Mouse (Mus musculus): ENCODE data around the gene St6galnac1. TPM values are rescaled to one million over a fixed set of nuclear protein-coding genes. Genes with fewer than 3 reads are reported as not detected.
"Not testable (repeated sequence)": the region's sequence is repeated elsewhere in the genome, so short reads cannot be mapped to it uniquely, and the experiment has no call there.

Gene St6galnac1
- not detected in 2 replicates for polyA plus RNA-seq (2015; fragmentation: Nextera tagmentation; extraction: Ambion mirVana)

- Histone ChIP-seq H3K27me3 (ENCODE audit: control insufficient read depth, insufficient read depth, low read depth, low read length) (no peaks in the 10 kb centered on the region), H3K4me3 (ENCODE audit: low read depth, low read length) (no peak within 1 kb of the TSS), H3K36me3 (ENCODE audit: control insufficient read depth, insufficient read depth) (no peaks in the 10 kb centered on the region), H3K27ac (ENCODE audit: low read length) (no peak within 1 kb of the TSS), H3K9me3 (replicated peaks; ENCODE audit: control insufficient read depth, low read length) (no peaks in the 10 kb centered on the region), H3K9ac (ENCODE audit: low read depth, low read length) (no peak within 1 kb of the TSS), H3K4me1 (ENCODE audit: control insufficient read depth, low read depth, low read length) (no peaks in the 10 kb centered on the region), H3K4me2 (ENCODE audit: low read depth, low read length) (no peak within 1 kb of the TSS)
- 60% methylated on average over 7 of the region's 7 CpGs for WGBS (ENCODE audit: insufficient replicate concordance)
- no peak for ATAC-seq (ENCODE audit: low read depth)
Measured at GRCm38 (mm10) chr11:116775407-116775806, at the start of gene St6galnac1. TSS of gene St6galnac1 (minus strand) at chr11:116775507.

- not testable (repeated sequence) for H3K4me3 ChIP-seq (ENCODE audit: low read depth, low read length); ATAC-seq (ENCODE audit: low read depth); H3K4me2 ChIP-seq (ENCODE audit: low read depth, low read length); H3K36me3 ChIP-seq (ENCODE audit: control insufficient read depth, insufficient read depth); H3K27ac ChIP-seq (ENCODE audit: low read length); H3K4me1 ChIP-seq (ENCODE audit: control insufficient read depth, low read depth, low read length); H3K9me3 ChIP-seq (replicated peaks; ENCODE audit: control insufficient read depth, low read length); H3K9ac ChIP-seq (ENCODE audit: low read depth, low read length)
- WGBS (ENCODE audit: insufficient replicate concordance) = 72% methylated on average over 10 of the region's 10 CpGs
- peaks cover 19% of the 10 kb centered on the region for H3K27me3 ChIP-seq (ENCODE audit: control insufficient read depth, insufficient read depth, low read depth, low read length)
Measured at GRCm38 (mm10) chr11:116823885-116824284, 48.6 kb upstream of the St6galnac1 start.

GRCm38 (mm10) chr11:116823255-116823654, 47.9 kb upstream of the St6galnac1 start:
- H3K27me3 ChIP-seq (ENCODE audit: control insufficient read depth, insufficient read depth, low read depth, low read length) = peaks cover 19% of the 10 kb centered on the region
- 100% methylated on average over 2 of the region's 2 CpGs for WGBS (ENCODE audit: insufficient replicate concordance)

GRCm38 (mm10) chr11:116822626-116823025, 47.3 kb upstream of the St6galnac1 start:
- no peak overlapping the region for H3K4me2 ChIP-seq (ENCODE audit: low read depth, low read length)
- WGBS (ENCODE audit: insufficient replicate concordance) = 72% methylated on average over 10 of the region's 10 CpGs
- no peaks in the 10 kb centered on the region for H3K9me3 ChIP-seq (replicated peaks; ENCODE audit: control insufficient read depth, low read length)

More at GRCm38 (mm10) chr11:116823255-116823654, 47.9 kb upstream of the St6galnac1 start:
- H3K4me3 ChIP-seq (ENCODE audit: low read depth, low read length) = no peak overlapping the region
- ATAC-seq (ENCODE audit: low read depth) = no peak
- H3K4me2 ChIP-seq (ENCODE audit: low read depth, low read length) = no peak overlapping the region
- no peaks in the 10 kb centered on the region for H3K9me3 ChIP-seq (replicated peaks; ENCODE audit: control insufficient read depth, low read length)
- H3K36me3 ChIP-seq (ENCODE audit: control insufficient read depth, insufficient read depth) = no peaks in the 10 kb centered on the region
- H3K4me1 ChIP-seq (ENCODE audit: control insufficient read depth, low read depth, low read length) = peaks cover 4% of the 10 kb centered on the region
- no peak overlapping the region for H3K9ac ChIP-seq (ENCODE audit: low read depth, low read length)
- H3K27ac ChIP-seq (ENCODE audit: low read length) = no peak overlapping the region

GRCm38 (mm10) chr11:116822215-116822614, 46.9 kb upstream of the St6galnac1 start:
- Histone ChIP-seq H3K4me2 (ENCODE audit: low read depth, low read length) (no peak overlapping the region), H3K27me3 (ENCODE audit: control insufficient read depth, insufficient read depth, low read depth, low read length) (peaks cover 10% of the 10 kb centered on the region), H3K4me3 (ENCODE audit: low read depth, low read length) (no peak overlapping the region), H3K36me3 (ENCODE audit: control insufficient read depth, insufficient read depth) (no peaks in the 10 kb centered on the region), H3K27ac (ENCODE audit: low read length) (no peak overlapping the region), H3K4me1 (ENCODE audit: control insufficient read depth, low read depth, low read length) (no peaks in the 10 kb centered on the region), H3K9me3 (replicated peaks; ENCODE audit: control insufficient read depth, low read length) (no peaks in the 10 kb centered on the region), H3K9ac (ENCODE audit: low read depth, low read length) (no peak overlapping the region)
- no peak for ATAC-seq (ENCODE audit: low read depth)
- 73% methylated on average over 10 of the region's 10 CpGs for WGBS (ENCODE audit: insufficient replicate concordance)

More at GRCm38 (mm10) chr11:116822626-116823025, 47.3 kb upstream of the St6galnac1 start:
- no peak overlapping the region for H3K4me3 ChIP-seq (ENCODE audit: low read depth, low read length)
- H3K36me3 ChIP-seq (ENCODE audit: control insufficient read depth, insufficient read depth) = no peaks in the 10 kb centered on the region
- H3K27ac ChIP-seq (ENCODE audit: low read length) = no peak overlapping the region
- peaks cover 14% of the 10 kb centered on the region for H3K27me3 ChIP-seq (ENCODE audit: control insufficient read depth, insufficient read depth, low read depth, low read length)
- H3K4me1 ChIP-seq (ENCODE audit: control insufficient read depth, low read depth, low read length) = no peaks in the 10 kb centered on the region
- ATAC-seq (ENCODE audit: low read depth) = no peak
- no peak overlapping the region for H3K9ac ChIP-seq (ENCODE audit: low read depth, low read length)

- Histone ChIP-seq H3K4me3 (ENCODE audit: low read depth, low read length) (no peak overlapping the region), H3K4me1 (ENCODE audit: control insufficient read depth, low read depth, low read length) (no peaks in the 10 kb centered on the region), H3K4me2 (ENCODE audit: low read depth, low read length) (no peak overlapping the region), H3K27ac (ENCODE audit: low read length) (no peak overlapping the region), H3K9me3 (replicated peaks; ENCODE audit: control insufficient read depth, low read length) (no peaks in the 10 kb centered on the region), H3K27me3 (ENCODE audit: control insufficient read depth, insufficient read depth, low read depth, low read length) (peaks cover 1% of the 10 kb centered on the region), H3K9ac (ENCODE audit: low read depth, low read length) (no peak overlapping the region), H3K36me3 (ENCODE audit: control insufficient read depth, insufficient read depth) (no peaks in the 10 kb centered on the region)
- 51% methylated on average over 13 of the region's 13 CpGs for WGBS (ENCODE audit: insufficient replicate concordance)
- ATAC-seq (ENCODE audit: low read depth) = no peak
Measured at GRCm38 (mm10) chr11:116821057-116821940, 46.0 kb upstream of the St6galnac1 start.

- 63% methylated on average over 5 of the region's 5 CpGs for WGBS (ENCODE audit: insufficient replicate concordance)
- H3K9me3 ChIP-seq (replicated peaks; ENCODE audit: control insufficient read depth, low read length) = no peaks in the 10 kb centered on the region
- H3K27me3 ChIP-seq (ENCODE audit: control insufficient read depth, insufficient read depth, low read depth, low read length) = no peaks in the 10 kb centered on the region
- H3K4me2 ChIP-seq (ENCODE audit: low read depth, low read length) = no peak overlapping the region
- ATAC-seq (ENCODE audit: low read depth) = no peak
- H3K4me3 ChIP-seq (ENCODE audit: low read depth, low read length) = no peak overlapping the region
- H3K4me1 ChIP-seq (ENCODE audit: control insufficient read depth, low read depth, low read length) = no peaks in the 10 kb centered on the region
- no peak overlapping the region for H3K9ac ChIP-seq (ENCODE audit: low read depth, low read length)
- no peaks in the 10 kb centered on the region for H3K36me3 ChIP-seq (ENCODE audit: control insufficient read depth, insufficient read depth)
- no peak overlapping the region for H3K27ac ChIP-seq (ENCODE audit: low read length)
Measured at GRCm38 (mm10) chr11:116819932-116820593, 44.8 kb upstream of the St6galnac1 start.

- Histone ChIP-seq H3K27me3 (ENCODE audit: control insufficient read depth, insufficient read depth, low read depth, low read length) (no peaks in the 10 kb centered on the region), H3K9ac (ENCODE audit: low read depth, low read length) (no peak overlapping the region), H3K4me3 (ENCODE audit: low read depth, low read length) (no peak overlapping the region), H3K4me1 (ENCODE audit: control insufficient read depth, low read depth, low read length) (no peaks in the 10 kb centered on the region), H3K36me3 (ENCODE audit: control insufficient read depth, insufficient read depth) (no peaks in the 10 kb centered on the region), H3K9me3 (replicated peaks; ENCODE audit: control insufficient read depth, low read length) (no peaks in the 10 kb centered on the region), H3K4me2 (ENCODE audit: low read depth, low read length) (no peak overlapping the region), H3K27ac (ENCODE audit: low read length) (no peak overlapping the region)
- no peak for ATAC-seq (ENCODE audit: low read depth)
- 47% methylated on average over 8 of the region's 8 CpGs for whole genome bisulfite sequencing (ENCODE audit: insufficient replicate concordance)
Measured at GRCm38 (mm10) chr11:116818722-116819121, 43.4 kb upstream of the St6galnac1 start.

GRCm38 (mm10) chr11:116817567-116817966, 42.3 kb upstream of the St6galnac1 start:
- no peak overlapping the region for H3K27ac ChIP-seq (ENCODE audit: low read length)
- 79% methylated on average over 5 of the region's 5 CpGs for WGBS (ENCODE audit: insufficient replicate concordance)
- no peak overlapping the region for H3K9ac ChIP-seq (ENCODE audit: low read depth, low read length)
- no peaks in the 10 kb centered on the region for H3K4me1 ChIP-seq (ENCODE audit: control insufficient read depth, low read depth, low read length)
- no peaks in the 10 kb centered on the region for H3K27me3 ChIP-seq (ENCODE audit: control insufficient read depth, insufficient read depth, low read depth, low read length)
- H3K4me3 ChIP-seq (ENCODE audit: low read depth, low read length) = no peak overlapping the region
- ATAC-seq (ENCODE audit: low read depth) = no peak
- no peak overlapping the region for H3K4me2 ChIP-seq (ENCODE audit: low read depth, low read length)
- H3K9me3 ChIP-seq (replicated peaks; ENCODE audit: control insufficient read depth, low read length) = no peaks in the 10 kb centered on the region
- no peaks in the 10 kb centered on the region for H3K36me3 ChIP-seq (ENCODE audit: control insufficient read depth, insufficient read depth)
